Mouse (Mus musculus) brain, embryonic 18.5 days (tissue): ENCODE data around the gene Tfap2a.

Experiments used
- DNase-seq: peaks from one replicate; pipeline ENCODE4 v3.0.0-alpha.2; 2012; ENCODE audit warnings: low read depth, low spot score

The Tfap2a gene

GRCm38 (mm10) chr13:40738196-40738880 lies at the start of gene Tfap2a:
Gene Tfap2a (minus strand): TSS chr13:40738376.
- no peak for DNase-seq

GRCm38 (mm10) chr13:40784202-40784771 lies 46.1 kb upstream of the Tfap2a start:
- DNase-seq = peak; percentile 22

DNA sequence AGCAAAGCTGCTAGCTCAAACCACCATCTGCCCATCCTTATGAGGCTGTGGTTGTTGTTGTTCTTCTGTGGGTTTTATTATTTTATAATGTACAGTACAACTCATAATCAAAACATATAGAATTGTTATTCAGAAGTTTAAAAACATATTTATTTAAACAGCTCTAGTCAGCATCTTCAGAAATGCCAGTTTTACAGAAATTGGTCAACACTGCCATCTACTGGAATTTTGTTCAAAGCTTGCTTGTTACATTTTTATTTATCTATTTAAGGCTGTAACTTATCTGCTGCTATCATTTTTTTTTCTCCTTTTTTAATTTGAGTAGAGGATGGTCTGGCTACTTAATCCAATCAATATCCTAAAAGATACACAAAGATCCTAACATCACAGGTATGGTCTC lies 19.8 kb upstream of the Tfap2a start:
- peak; percentile 42 for DNase-seq

DNA sequence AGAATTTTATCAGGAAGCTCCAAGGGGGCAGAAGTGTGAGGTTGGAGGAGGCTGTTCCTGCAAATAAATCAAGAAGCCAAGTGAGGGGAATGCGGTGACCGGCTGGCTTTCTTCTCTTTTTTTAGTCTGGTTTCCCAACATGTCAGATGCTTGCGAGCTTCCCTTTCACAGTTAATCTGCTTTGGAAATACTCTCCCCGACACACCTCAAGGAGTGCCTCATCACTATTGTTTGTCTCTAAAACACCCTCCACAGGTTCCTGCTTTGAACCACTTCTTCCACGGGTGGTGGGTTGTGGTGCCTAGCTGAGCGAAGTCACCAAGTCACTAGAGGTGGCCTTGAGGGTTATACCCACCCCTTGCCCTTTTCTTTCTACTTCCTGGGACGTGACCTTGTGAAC lies 18.2 kb upstream of the Tfap2a start:
- DNase-seq = no peak

DNA sequence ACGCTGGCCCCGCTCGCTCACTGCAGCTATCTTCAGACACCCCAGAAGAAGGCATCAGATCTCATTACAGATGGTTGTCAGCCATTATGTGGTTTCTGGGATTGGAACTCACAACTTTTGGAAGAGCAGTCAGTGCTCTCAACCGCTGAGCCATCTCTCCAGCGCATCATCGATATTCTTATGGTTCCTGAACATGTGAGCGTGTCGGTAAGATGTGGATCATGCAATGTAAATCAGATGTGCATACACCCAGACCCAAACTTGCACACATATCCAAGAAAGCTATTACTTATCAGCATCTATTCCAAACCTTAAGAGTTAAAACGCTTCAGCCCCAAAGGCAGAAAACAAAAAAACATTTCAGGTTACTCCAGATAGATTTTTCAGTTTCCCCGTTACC lies 15.9 kb upstream of the Tfap2a start:
- DNase-seq = no peak

GRCm38 (mm10) chr13:40751889-40752288 lies 13.7 kb upstream of the Tfap2a start:
- no peak for DNase-seq

DNA sequence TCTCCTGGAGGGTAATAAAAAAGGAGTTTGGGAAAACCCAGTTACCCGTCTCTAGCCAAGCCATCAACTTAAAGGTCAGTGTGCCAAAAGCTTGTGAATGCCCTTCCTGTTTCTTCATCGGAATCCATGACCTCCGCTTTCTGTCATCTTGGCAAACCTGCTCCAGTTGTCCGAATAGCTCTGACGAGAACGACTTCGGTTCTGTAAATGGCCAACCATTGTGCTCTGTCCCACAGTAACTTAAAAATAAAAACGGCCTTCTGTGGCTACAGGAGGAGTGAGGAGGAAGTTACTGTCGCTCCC lies 11.4 kb upstream of the Tfap2a start:
- DNase-seq = no peak

- no peak for DNase-seq
These were observed 10.8 kb upstream of the Tfap2a start for GRCm38 (mm10) chr13:40748785-40749602.

DNA sequence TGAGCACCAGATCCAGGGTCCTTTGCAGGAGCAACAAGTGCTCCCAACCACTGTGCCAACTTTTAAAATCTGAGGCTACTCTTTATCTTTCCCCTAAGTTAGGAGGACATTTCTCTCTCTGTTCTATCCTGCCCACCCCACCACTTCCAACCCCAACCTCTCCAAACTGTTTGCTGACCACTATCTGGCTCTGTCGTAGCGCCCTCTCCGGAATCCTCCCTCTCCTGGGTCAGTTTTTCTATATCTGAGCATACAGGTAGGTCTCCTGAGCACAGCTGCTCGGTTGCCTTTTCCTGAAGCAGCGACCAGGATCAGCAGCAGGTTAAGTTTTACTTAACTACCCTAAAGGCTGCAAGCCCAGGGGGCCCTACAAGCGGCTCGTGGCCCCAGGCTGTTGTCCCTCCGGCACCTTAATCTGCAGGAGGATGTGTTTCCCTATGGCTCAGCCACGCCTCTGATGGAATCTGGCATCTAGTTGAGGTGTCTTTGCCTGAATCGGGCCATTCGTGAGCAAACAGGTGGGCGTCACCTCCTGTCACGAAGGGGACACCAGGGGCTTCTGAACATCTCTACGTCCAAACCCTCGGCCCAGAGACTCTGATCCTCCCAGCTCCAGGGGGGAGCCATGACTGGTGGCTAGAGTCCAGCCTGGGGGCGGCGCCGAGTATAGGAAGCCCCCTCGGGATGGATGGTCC lies 6.1 kb upstream of the Tfap2a start:
- no peak for DNase-seq

DNA sequence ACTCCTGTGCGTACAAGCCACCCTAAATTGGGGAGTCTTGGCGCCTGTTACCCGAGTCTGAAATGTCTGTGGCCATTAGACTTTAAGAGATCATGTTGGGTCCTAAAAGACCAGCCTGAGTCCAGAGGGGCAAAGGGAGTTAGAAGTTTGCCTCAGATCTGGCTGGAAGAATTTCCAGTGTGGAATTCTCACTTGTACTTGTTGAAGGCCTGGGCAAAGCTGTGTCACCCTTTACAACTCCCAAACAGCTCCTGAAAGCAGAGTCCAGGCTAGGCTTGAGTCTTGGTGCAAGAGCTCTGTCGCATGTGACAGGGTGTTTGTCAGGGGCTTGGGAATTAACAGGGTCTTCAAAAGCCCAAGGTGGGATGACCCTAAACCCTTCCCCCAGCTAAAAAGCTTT lies 5.0 kb upstream of the Tfap2a start:
- DNase-seq = no peak

DNA sequence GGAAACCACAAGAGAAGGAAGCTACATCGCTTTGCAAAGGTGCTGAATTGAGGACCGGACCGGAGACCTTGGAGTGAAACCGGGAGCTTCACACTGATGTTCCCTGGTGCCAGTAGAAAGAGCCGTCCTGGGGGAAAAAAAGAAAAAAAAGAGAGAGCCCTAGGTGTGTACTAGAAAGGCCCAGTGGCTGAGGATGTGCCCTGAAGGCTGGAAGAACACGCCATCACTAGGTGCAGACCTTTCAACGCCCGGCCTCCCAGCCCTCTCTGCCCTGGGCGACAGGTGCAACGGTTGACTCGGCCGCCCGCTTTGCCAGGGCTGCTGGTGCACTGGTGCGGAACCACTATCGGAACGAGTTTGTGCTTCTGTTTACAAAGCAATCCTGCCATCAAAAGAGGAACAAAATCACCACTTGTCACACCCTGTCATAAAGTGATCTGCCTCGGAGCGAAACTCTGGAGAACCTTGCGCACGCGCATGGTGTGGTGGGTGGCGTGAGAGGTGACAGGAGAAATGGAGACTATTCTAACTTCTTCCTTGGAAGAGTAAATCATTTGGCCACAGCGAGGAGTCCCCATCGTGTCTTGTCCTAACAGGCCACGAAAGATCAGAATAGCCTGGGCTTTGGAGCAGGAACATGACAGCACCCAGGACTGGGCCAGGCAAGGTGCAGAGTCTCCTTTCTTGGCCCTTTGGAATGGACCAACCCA lies 3.8 kb upstream of the Tfap2a start:
- DNase-seq = no peak

- no peak for DNase-seq
These were observed 3.3 kb upstream of the Tfap2a start for GRCm38 (mm10) chr13:40741436-40741835.

- DNase-seq = no peak
These were observed 2.7 kb upstream of the Tfap2a start for GRCm38 (mm10) chr13:40740727-40741360.

DNA sequence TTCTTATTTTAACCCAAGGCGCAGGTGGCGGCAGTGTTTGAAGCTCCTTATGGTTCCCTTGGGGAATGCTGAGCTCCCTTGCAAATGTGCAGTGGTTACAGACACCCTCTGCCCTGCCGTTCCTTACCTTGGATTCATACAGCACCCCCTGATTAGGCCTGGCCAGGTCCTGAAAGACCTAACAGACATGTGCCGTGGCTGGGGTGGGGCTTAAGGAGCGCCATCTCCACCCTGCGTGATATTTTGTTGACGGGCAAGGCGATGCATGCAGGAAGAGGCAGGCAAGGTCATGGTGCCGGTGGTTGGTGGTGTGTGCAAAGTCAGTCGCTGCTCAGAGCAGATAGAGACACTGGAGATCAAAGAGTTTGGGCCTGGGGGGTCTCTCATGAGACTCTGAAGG lies 1.7 kb upstream of the Tfap2a start:
- no peak for DNase-seq

DNA sequence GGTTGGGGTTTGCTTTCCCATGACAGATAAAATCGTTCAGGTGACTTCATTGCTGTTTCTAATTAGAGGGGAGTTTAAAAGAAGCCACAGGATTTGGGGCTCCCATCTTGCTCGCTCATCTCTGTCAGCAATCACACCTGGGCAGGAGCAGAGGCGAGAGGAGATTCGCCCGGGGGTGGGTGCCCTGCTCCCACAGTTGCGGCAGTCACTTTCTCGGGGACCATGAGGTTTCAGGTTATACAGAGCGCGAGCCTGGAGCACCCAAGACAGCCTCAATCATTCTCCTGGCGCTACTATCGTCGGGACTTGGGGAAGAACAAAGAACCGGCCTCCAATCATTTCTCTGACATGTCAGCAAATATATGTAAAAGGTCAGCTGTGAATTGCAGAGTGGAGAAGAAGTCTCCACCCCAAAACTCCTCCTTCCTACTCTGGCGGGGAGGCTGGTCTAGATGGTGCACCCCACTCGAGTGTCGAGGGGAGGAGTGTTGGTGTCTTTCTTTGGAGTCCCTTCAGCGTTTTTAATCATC lies 1.0 kb upstream of the Tfap2a start:
- DNase-seq = no peak

DNA sequence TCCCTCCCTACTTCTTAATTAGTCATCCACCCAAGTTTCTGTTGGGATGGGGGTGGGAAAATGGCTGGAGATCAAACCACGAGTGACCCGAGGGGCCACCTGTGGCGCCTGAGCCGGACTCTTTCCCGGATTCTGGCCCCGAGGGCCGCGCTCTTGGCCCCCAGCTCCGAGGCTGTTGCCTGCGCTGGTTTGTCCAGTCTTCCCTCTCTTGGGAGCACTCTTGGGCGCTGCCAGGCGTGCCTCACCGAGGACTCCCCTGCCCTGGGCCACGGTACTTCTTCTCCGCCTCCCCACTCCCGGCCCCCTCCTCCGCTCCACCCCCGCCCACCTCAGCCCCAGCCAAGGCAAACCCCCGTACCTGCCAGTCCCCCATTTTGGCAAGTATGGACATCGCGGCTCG lies 415 bp downstream of the Tfap2a start:
- no peak for DNase-seq

GRCm38 (mm10) chr13:40737099-40737498 lies 1.1 kb downstream of the Tfap2a start:
- DNase-seq = no peak

DNA sequence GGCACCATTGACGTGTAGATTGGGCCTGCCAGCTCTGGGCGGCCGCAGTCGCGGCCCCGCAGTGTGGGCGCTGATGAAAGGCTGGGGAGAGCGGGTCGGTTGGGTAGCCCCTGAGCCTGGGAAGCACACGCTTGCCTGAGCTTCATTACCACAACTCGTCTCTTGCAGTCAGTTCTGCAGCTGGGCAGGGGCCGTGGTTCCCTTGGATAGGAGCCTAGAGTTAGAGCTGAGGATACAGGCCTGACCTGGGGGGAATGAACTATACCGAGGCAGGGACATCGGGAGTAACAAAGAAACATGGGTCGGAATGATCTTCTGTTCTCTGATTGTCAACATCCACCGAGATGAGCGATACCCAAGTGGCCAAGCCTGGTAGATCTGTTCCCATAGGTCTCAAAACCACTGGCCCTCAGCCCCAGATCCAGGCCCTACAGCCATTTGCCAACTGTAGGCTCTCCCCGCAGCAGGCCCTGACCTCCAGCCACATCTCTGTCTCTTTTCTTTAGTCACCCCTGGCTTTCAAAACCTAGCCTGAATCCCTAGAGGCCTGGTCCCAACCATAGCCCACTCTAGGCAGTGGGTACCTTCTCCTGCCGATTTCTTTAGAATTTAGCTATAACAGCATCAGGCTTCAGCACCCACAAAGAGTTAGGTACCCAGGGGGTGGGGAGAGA lies 1.9 kb downstream of the Tfap2a start:
- DNase-seq = no peak

GRCm38 (mm10) chr13:40735416-40736106 lies 2.6 kb downstream of the Tfap2a start:
- DNase-seq = no peak
